Mouse (Mus musculus): ENCODE data around the gene Map1s.

The Map1s gene

GRCm38 (mm10) chr8:70898661-70899198 is 7.0 kb upstream of the Map1s start:
- no peak for DNase-seq (ENCODE audit: low spot score in 2 of 2)

GRCm38 (mm10) chr8:70899226-70899625 is 6.5 kb upstream of the Map1s start:
- no peak for DNase-seq (ENCODE audit: low spot score in 2 of 2)

DNA sequence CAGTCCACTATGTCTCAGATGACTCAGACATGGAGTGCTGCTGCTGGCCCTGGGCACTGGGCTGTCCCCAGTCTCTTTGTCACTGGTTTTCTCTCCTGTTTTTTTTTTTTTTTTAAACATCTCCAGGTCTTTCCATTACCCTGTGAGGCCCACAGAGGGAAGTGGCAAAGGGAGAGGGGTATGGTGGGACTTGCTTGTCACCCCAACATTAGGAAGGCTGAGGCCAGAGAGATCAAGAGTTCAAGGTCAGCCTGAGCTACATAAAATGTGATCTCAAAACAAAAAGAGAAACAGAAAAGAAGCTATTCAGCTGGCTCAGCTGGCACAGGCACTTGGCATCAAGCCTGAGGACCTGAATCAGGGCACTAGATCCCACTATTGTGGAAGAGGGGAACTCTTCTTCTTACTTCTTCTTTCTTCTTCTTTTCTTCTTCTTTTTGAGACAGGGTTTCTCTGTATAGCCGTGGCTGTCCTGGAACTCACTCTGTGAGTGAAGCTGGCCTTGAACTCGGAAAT is 4.8 kb upstream of the Map1s start:
- no peak for DNase-seq (ENCODE audit: low spot score in 2 of 2)

DNA sequence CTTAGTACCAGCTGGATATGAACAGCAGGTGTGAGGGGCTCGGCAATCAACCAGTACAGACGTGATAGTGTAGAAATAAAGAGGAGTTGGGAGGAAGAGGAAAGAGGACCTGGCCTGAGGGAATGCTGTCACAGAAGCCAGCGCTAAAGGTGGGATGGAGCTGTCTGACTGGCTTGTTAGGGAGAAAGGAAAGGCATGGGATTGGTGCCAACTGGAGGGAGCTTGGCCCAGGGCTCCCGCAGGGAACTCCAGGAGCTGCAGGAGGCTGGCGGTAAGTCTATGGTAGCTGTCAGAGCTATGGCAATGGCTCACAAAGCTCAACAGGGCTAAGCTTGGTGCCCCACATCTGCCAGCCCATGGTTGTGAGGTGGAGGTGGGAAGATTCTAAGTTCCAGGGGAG is 3.5 kb upstream of the Map1s start:
- no peak for DNase-seq (ENCODE audit: low spot score in 2 of 2)

GRCm38 (mm10) chr8:70903112-70903511 is 2.6 kb upstream of the Map1s start:
- no peak for DNase-seq (ENCODE audit: low spot score in 2 of 2)

GRCm38 (mm10) chr8:70903582-70903981 is 2.1 kb upstream of the Map1s start:
- DNase-seq (ENCODE audit: low spot score in 2 of 2): no peak

GRCm38 (mm10) chr8:70904532-70904931 is 1.2 kb upstream of the Map1s start:
- DNase-seq (ENCODE audit: low spot score in 2 of 2): no peak

GRCm38 (mm10) chr8:70905463-70905830 is 285 bp upstream of the Map1s start:
- DNase-seq (ENCODE audit: low spot score in 2 of 2): no peak

GRCm38 (mm10) chr8:70907518-70907917 is 1.8 kb downstream of the Map1s start:
- no peak for DNase-seq (ENCODE audit: low spot score in 2 of 2)

GRCm38 (mm10) chr8:70911596-70911995 is 5.9 kb downstream of the Map1s start:
- DNase-seq (ENCODE audit: low spot score in 2 of 2): no peak

GRCm38 (mm10) chr8:70912955-70913354 is 7.2 kb downstream of the Map1s start:
- no peak for DNase-seq (ENCODE audit: low spot score in 2 of 2)

DNA sequence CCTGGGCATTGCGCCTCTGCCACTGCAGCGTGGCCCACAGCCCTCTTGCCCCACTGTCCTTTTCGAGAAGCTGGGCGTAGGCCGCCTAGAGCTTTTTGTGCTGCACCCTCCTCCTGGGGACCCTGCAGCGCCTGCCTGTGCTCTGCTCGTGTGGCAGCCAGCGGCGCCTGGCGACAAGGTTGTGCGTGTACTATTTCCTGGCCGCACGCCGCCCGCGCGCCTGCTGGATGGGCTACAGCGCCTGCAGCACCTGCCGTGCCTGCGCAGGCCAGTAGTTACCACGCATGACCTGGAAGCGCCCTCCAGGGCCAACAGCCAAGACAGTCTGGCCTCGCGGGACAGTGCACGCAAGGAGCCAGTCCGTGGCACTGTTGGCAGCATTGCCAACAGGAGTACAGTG is 7.8 kb downstream of the Map1s start:
- no peak for DNase-seq (ENCODE audit: low spot score in 2 of 2)

- DNase-seq (ENCODE audit: low spot score in 2 of 2): no peak
Observed at GRCm38 (mm10) chr8:70914704-70915103, 9.0 kb downstream of the Map1s start.

- no peak for DNase-seq (ENCODE audit: low spot score in 2 of 2)
Observed at GRCm38 (mm10) chr8:70920049-70920922, 14.6 kb downstream of the Map1s start.

GRCm38 (mm10) chr8:70924151-70924550 is 18.4 kb downstream of the Map1s start:
- DNase-seq (ENCODE audit: low spot score in 2 of 2): no peak

DNA sequence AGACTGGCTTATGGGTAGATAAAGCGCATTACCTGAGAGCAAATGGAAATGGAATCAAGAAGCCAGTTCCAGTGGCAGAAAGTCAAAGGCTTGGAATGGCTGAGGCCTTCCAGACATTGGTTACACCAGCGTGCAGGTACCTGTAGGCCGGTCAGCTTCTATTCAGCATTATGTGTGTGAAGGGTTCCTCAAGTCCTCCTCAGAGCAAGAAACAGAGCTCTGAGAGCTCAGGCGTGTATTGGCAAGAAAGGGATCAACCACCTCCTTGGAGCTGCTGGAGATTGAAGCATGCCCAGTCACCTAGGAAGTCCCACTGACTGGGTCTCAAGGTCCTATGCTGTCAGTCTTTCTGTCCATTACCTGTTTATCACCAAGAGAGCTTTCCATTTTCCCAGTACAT is 20.0 kb downstream of the Map1s start:
- DNase-seq (ENCODE audit: low spot score in 2 of 2): no peak

- no peak for DNase-seq (ENCODE audit: low spot score in 2 of 2)
Observed at GRCm38 (mm10) chr8:70926396-70926795, 20.7 kb downstream of the Map1s start.

DNA sequence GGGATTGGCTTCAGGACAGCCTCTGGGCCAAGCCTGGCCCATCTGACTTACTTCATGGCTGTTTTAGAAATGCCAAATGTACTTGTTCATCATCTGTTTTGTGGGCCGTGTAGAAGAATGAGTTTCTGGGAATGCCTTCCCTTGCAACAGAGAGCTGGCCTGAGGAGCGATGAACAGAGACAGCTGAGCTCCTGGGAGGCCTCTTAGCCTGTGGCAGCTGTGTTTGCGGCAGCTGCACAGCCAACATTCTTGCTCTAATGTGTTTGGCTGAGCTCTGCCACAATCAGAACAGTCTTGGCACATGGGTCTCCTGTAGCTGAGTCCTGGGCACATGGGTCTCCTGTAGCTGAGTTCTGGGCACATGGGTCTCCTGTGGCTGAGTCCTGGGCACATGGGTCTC is 22.4 kb downstream of the Map1s start:
- DNase-seq (ENCODE audit: low spot score in 2 of 2): no peak

GRCm38 (mm10) chr8:70928778-70929322 is 23.1 kb downstream of the Map1s start:
- no peak for DNase-seq (ENCODE audit: low spot score in 2 of 2)

DNA sequence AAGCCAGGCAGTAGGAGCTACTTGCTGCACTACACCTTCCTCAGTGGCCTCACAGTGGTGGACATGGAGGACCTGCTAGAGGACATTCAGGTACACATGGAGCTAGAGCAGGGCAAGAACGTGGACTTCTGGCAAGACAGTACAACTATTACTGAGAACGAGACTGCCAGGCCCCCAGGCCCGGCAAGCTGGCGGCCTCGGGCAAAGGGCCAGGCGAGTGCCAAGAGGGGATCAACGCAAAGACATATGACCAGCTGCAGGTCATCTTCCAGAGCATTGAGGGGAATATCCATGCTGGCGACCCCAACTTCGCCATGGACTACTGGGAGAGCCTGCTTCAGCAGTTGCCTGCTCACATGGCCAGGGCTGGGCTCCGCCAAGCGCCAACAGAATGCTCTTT is 26.0 kb downstream of the Map1s start:
- DNase-seq (ENCODE audit: low spot score in 2 of 2): no peak

GRCm38 (mm10) chr8:70933036-70933435 is 27.3 kb downstream of the Map1s start:
- DNase-seq (ENCODE audit: low spot score in 2 of 2): no peak

GRCm38 (mm10) chr8:70934786-70935185 is 29.1 kb downstream of the Map1s start:
- DNase-seq (ENCODE audit: low spot score in 2 of 2): no peak

DNA sequence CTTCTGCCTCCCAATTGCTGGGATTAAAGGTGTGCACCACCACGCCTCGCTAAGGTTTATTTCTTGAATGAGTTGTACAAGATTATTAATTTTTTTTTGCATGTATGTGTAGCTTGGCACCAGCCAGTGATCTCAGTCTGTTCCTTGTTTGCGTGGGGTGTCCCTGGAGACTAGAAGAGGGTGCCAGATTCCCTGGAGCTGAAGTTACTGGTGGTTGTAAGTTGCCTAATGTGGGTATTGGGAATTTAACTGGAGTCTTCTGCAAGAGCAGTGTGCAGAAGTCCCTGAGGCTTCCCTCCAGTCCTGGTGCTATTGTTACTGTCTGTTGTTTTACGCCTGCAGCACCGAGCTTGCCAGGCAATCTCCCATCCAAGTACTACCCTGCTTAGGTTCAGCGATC is 31.5 kb downstream of the Map1s start:
- DNase-seq (ENCODE audit: low spot score in 2 of 2): no peak
